Mouse (Mus musculus): ENCODE measurements at regions not wholly inside any gene's neighbourhood (a gene's known extent, or its start where the extent isn't known, plus 50 kb on each side); places are given as distances from the start of the nearest gene placed in this dataset.
"Not testable (repeated sequence)": the region's sequence is repeated elsewhere in the genome, so short reads cannot be mapped to it uniquely, and the experiment has no call there.

DNA sequence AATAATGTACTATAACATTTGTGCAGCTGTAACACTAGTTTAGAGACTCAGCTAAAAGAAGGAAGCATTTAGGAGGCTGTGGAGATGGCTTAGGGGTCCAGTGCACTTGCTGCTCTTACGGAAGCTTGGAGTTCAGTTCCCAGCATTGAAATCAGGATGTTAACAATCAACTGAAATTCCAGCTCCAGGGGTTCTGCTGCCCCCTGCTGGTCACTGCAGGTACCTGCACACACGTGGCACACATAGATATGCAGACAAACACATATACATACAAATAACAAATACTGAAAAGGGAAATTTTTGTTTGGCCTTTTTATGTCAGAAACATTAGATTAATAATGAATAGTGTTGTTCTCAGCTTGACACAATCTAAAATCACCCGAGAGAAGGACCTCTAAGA is 322.5 kb downstream of the Ajap1 start:
- DNase-seq (ENCODE audit: low spot score in 2 of 2), result no peak

DNA sequence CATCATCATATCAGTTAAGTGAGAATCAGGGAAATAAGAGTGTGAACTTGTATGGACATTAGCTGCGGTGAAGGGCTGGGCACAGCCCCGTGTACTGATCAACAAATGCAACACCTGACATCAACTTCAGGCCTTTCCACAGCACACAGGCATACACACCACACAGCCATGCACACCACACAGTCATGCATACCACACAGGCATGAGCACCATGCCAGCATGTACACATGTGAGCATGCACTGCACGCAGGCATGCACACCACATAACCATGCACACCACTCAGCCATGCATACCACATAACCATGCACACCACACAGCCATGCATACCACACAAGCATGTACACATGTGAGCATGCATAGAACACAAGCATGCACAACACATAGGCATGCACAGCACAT is 325.0 kb downstream of the Ajap1 start:
- DNase-seq (ENCODE audit: low spot score in 2 of 2), result no peak

DNA sequence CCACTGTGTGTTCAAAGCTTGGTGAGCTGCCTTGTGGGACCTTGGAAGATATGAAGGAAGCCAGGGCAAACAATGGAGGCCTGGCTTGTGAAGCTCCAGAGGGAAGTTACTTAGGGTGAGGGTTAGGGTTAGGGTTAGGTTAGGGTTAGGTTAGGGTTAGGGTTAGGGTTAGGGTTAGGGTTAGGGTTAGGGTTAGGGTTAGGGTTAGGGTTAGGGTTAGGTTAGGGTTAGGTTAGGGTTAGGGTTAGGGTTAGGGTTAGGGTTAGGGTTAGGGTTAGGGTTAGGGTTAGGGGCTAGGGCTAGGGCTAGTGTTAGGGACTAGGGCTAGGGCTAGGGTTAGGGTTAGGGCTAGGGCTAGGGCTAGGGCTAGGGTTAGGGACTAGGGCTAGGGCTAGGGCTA is 329.7 kb downstream of the Ajap1 start:
- DNase-seq (ENCODE audit: low spot score in 2 of 2), result not testable (repeated sequence)

DNA sequence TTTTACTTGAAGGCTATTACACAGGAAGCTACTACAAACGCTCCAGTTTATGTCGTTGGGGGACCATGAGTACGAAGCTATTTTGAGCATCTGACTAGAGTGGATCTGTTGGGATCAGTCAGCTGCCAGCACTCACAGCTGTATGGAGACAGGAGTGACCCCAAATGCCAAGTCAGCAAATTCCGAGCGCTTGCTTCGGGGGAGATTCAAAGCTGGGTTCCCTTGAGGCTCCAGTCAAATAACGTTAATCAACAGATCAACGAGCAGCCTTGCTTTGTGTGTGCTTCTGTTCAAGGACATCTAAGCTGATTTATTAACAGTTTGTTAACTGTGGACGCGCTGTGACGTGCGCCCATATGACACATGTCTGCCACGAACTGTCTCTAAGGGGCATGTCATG is 349.5 kb downstream of the Ajap1 start:
- no peak for DNase-seq (ENCODE audit: low spot score in 2 of 2)

DNA sequence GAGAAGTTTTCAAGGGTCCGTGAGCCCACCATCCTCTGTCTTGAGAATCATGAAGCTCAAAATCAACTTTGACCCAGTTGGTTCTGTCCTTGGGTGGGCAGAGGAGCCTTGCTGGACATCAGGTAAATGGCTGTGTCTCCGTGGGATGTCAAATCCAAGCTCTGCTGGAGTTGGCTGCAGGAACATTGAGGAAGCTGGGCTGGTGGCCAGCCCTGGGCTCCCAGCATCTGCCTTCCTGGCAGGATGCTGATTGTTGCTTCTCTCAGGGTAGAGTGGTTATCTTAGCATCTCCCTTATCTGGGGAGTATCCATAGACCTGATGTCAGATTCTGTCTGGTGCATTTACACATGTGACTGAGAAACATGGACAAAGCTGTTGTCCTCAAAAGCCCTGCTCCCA is 353.3 kb downstream of the Ajap1 start:
- peak; percentile 25 to 26 for DNase-seq (ENCODE audit: low spot score in 2 of 2)

DNA sequence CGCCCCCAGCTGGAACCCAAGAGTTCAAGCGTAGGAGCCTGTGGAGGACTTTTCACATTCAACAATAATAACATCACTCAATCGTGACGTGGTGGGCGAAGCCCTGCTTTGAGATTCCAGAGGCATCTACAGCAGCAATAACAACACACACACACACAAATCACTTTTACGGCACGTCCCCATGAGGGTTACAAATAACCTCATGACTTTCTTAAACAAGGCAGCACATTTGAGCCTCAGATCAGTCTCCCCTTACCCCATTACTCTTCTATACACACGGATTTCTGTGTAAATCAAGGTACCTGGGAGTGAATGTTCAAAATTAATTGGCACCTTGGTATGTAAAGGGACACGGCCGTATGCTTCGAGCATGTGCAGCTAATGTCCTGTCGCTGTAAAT is 354.4 kb downstream of the Ajap1 start:
- no peak for DNase-seq (ENCODE audit: low spot score in 2 of 2)

DNA sequence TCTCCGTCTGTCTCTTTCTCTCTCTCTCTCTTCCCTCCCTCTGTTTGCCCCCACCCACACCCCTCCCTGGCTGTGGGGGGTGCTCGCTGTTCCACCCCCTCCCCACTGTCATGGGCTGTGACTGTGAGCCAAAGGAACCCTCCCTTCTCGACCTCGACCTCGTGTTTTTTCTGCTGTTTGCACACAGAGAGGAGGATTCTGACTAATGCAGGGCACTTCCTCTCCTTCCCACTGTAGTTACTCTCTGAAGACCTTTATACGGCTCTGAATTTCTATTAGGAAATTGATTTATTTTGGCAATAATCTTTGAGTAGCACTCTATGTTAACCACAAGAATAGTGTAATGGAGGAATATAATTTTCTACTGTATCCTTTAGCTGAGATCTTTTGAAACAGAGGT is 362.1 kb downstream of the Ajap1 start:
- no peak for DNase-seq (ENCODE audit: low spot score in 2 of 2)

DNA sequence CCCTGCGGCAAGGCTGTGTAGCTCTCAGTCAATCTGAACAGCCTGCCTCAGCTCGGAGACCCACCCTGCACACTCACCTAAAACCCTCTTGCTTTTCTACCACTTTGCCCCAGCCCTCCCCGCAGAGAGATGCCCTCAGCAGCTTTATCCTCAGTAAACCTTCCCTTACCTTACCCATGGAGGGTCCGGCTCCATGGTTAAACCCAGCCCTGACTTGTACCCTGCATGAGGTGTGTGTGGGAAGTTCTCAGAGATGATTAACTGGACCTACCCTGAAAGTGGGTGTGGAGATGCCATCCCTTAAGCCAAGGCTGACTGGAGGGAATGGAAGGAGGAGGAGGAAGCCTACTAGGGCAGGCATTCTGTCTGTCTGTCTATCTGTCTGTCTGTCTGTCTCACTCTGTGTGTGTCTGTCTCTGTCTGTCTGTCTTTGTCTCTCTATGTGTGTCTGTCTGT is 362.9 kb downstream of the Ajap1 start:
- DNase-seq (ENCODE audit: low spot score in 2 of 2), result no peak

DNA sequence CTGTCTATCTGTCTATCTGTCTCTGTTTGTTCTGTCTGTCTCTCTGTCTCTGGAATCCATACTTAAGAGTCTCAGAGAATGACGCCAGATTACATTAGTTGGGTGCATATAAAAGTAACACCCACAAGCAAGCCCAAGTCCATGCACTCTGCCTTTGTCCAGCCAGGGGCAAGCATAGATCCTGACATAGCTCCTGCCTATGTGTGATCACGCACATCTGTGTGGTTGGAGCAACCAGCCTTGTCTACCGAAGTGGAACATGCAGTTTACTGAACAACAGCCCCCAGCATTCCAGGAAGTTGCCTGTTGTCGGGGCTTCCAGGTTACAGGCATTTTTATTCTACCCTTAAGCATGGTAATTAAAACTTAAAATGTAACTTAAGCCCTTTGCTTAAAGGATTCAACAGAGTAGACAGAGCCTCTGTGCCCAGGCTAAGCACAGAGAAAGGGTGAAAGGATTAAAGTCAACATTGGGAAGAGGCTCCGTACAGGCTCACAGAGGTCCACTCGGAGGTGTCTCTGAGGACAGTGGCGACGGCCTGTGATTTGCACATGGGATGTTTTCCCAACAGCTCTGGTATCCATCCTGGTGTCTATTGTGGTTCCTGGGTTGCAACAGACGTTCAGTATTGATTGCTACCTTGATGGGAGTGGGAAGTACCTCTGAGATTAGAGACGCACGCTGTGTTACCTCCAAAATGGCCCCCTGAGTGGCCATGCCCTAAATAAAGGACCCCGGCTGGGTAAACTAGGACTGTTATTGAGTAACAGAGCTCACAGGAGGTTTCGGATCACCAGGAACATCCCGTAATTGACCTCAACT is 363.6 kb downstream of the Ajap1 start:
- DNase-seq (ENCODE audit: low spot score in 2 of 2), result no peak

DNA sequence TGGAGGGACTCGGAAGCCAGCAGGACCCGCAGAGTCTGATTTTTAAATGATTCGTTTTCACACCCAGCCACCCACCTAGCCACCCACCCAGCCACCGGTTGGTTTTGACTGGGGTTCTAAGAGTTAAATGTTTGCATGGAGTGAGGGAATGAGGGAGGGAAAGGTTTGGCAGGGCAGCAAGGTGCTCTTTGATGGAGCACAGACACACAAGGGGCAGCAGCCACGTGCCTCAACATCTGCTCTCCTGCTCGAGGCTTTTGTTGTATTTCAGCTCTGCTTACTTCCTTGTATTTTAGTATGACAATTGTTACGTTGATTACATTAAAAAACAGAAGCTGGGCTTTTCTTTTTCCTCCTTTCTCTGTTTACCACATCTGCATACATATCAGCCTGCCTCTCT is 367.6 kb downstream of the Ajap1 start:
- DNase-seq (ENCODE audit: low spot score in 2 of 2), result no peak

DNA sequence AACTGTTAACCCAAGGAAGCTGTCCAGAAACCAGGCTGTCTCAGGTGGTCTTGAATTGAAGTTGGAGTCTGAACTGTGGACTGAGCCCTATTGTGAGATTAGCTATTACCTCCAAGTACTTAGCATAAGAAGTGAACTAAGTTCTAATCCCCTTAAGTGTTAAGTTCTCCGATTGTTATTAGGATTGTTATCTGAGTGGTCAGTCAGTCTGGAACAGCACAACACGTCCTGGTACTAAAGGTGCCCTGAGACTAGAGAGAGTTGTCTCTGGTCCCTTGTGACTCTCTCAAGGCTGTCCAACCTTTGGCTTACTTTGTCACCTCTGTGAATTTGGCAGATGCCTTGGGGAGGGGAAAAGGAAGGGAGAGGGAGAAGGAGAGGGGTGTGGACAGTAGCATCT is 369.0 kb downstream of the Ajap1 start:
- DNase-seq (ENCODE audit: low spot score in 2 of 2), result no peak

DNA sequence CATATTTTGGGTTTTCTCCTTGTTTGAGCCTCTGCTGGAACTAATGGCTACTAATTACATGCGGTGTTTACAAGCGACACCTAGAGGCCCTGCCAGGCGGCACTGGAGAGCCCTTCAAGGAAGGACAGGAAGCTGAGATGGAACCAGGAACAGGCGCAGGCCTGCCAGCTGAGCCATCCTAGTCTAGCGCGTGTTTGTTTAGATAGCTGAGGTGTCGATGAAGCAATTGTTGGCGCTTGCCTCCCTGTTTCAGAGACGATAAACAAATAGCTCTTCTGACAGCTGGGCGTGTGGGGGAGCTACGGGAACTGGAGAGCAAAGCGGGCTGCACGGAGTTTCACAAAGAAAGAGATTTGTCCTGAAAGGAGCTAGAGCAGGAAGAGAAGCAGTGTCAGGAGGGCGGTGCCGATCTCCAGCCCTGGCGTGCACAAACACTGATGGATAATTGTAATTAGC is 372.3 kb downstream of the Ajap1 start:
- peak; percentile 11 to 21 for DNase-seq (ENCODE audit: low spot score in 2 of 2)

DNA sequence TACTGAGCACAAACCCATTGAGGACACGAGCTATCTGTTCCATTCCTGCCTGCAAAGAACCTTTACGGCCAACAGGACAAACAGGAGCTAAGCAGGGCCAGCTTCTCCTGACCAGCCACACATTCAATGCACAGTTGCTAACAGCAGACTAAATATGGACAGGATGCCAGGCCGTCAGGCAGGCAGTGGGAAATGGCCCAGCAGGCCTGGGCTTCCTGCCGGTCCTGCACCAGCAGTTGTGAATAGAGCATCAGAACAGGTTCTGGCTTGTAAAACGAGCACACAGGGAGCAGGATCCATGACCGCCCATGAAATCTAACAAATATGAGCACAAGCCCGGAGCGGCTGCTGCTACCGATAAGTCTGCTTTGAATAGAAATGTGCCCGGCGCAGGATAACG is 384.0 kb downstream of the Ajap1 start:
- no peak for DNase-seq (ENCODE audit: low spot score in 2 of 2)

DNA sequence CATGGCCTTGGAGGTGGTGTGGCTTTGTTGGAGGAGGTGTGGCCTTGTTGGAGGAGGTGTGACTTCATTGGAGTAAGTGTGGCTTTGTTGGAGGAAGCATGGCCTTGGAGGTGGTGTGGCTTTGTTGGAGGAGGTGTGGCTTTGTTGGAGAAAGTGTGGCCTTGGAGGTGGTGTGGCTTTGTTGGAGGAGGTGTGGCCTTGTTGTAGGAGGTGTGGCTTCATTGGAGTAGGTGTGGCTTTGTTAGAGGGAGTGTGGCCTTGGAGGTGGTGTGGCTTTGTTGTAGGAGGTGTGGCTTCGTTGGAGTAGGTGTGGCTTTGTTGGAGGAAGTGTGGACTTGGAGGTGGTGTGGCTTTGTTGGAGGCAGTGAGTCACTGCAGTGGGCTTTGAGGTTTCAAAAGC is 385.0 kb downstream of the Ajap1 start:
- DNase-seq (ENCODE audit: low spot score in 2 of 2), result no peak

DNA sequence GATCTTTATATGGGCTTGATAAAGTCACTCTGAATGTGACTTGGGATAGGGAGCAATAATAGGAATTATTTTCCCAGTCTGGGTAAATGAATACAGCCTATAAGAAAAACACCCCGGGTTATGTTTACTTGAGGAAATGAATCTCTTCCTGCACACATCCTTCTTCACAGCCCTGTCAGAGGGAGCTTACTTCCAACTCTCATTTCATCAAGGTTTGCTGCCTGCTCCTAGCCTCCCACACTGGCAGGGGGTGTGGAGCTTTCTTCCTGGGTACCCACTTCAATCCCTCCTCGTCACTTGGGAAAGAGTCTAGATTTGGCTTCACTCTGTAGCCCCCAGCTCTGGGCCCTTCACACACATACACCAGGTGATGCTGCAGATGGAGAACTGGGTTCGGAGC is 389.5 kb downstream of the Ajap1 start:
- DNase-seq (ENCODE audit: low spot score in 2 of 2), result no peak

DNA sequence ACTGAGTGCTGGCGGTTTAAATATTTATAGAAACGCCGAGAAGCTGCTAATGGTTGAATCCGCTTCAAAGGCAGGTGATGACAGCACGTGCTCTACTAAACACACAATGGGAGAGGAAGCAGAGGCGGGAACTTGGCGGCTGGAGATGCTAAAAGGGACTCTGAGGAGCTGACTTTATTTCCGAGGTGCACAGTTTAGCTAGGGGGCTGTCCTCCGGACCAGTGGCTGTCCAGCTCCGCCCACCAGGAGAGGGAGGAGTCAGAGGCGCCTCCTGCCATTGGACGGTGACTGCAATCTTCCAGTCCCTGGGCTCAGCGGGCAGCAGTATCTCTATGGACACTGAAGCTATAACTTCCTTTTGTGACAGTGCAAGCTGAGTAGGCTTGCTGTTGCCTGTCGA is 400.4 kb downstream of the Ajap1 start:
- DNase-seq (ENCODE audit: low spot score in 2 of 2), result no peak

DNA sequence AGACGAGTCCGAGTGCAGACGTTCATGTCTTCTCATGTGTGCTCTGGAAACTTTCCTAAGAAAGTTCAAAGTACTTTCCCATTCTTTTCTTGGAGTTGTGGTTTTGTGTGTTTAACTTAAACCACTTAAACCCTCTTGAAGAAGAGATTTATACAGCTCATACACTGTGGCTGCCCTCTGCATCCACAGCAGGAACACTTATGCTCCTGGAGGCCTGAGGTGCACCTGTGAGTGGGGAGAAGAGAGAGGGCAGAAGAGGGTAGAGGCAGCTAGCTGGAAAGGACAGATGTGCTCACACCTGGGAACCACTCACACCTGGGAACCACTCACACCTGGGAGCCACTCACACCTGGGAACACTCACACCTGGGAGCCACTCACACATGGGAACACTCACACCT is 408.0 kb downstream of the Ajap1 start:
- no peak for DNase-seq (ENCODE audit: low spot score in 2 of 2)

DNA sequence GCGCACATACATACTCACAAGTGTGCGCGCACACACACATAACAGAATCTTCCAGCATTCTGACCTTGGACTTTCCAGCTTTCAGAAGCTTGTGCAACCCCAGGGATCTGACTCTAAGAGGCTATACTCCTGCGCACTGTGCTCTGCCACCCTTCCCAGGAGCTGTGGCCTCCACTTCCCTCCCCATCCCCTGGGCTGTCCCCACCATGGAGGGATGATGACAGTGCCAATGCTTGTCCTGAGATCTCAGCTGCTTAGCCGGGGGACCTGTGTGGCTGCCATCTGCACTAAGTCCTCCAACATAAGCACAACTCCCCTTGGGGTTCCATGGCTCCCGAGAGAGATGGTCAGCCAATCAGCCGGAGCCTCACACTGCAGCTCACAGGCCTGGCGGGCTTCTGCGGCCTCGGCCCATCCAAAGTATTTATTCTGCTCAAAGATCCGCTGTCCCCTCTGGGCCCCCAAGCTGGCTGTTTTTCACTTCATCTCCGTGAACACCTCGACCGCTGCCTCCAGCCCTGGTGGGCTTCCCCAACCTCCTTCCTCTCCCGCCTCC is 412.3 kb downstream of the Ajap1 start:
- no peak for DNase-seq (ENCODE audit: low spot score in 2 of 2)

DNA sequence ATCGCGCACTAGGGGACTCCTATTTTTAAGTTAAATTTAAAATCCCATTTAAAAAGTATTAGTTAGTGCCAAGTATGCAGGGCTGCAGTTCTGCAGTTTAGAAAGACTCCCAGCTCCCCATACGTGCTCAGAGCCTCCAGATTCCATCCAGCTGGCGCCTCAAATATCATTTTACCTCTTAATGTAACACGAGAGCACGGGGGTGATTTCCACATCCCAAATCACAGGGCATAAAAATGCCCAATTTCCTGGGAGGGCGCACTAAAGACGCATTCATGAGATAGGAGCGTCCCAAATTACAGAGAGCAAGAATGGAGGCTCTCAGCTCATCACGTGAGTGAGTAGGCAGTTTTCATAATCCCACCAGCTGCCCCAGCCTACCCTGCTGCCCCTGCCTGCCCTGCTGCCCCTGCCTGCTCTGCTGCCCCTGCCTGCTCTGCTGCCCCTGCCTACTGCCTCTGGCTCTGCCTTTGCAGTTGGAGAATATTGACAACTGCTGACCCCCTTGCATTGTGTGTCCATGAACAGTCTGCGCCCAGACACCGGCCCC is 414.1 kb downstream of the Ajap1 start:
- DNase-seq (ENCODE audit: low spot score in 2 of 2), result no peak

DNA sequence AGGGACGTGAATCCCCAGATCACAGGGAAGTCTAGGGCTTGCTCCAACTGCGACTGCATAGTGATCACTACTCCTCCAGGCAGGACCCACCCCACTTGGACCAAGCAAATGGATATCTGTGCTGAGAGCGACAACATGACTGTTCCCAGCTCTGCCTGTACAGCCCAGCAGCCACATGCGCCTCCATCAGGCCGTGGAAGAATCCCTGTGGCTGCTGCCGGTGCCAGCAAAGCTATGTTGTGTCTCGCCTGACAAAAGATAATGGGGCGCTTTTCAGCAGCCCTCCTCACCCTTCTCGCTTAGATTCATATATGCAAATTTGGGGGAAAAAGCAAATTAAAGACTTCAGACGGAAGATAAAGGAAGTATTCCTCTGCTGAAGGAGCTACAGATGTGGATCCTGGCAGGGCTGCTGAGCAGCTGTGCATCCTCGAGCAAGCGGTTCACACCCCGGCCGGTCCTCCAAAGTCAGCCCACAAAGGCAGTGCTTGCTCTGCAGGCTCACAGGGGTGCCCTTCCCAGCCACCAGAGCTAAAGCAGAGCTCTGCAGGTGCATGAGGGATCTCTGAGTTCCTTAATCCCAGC is 418.5 kb downstream of the Ajap1 start:
- DNase-seq (ENCODE audit: low spot score in 2 of 2), result no peak

DNA sequence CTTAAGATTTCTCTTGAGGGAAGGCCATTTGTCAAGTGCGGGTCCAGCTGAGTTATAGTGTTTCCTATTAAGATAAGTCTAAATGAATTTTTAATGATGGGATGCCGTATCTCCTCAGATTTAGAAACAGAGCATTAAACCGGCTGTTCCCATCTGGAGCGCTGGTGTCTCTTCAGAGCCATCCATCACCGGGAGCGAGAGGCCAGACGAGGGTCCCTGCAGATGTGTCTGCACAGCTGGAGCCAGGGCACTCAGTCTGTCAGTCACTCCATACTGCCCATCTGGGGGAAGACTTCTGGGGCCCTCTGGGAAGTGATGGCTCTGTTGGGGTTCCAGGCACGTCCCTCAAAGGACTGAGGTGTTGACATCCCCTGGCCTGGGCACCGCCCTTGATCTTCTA is 419.2 kb downstream of the Ajap1 start:
- DNase-seq (ENCODE audit: low spot score in 2 of 2), result no peak

DNA sequence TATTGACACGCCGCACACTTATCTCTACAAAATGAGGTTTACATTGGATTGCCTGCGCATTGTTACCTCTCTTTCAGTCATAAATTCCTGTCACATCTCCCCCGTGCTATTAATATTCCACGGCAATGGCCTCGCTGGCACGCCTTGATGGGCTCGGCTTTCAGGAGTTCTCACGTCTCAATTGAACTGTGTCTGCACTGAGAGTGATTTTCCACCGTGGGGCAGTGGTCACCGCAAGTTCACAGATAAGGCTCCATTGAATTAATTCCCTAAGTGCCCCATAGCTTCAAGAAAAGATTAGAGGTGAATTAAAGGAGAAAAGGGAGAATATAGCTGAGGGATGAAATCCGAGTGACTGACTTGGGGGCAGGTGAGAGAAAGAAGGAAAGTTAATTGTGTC is 424.5 kb downstream of the Ajap1 start:
- no peak for DNase-seq (ENCODE audit: low spot score in 2 of 2)

DNA sequence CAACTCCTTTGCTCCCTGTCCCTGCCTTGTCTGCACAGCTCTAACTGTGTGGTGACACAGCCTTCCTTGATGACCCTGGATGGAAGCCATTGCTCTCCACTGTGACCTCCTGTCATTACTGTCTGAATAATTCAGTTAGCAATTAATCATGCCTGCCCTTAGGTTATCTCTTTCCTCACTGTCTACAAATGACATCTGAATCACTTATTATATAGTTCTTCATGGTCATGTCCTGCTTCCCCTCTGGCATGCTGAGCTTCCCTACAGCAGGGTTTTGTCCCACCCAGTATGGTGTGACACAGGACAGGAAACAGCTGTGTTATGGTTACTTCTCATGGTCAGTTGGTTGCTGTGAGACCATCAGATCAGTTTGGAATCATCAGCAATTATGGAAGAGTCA is 458.9 kb downstream of the Ajap1 start:
- DNase-seq (ENCODE audit: low spot score in 2 of 2), result no peak
